Mouse (Mus musculus): ENCODE results near the gene Apol7b.
A peak's percentile ranks its signal among the peaks of the same experiment; 100 is the strongest.
"Not testable (repeated sequence)": the region's sequence is repeated elsewhere in the genome, so short reads cannot be mapped to it uniquely, and the experiment has no call there.

The Apol7b gene

DNA sequence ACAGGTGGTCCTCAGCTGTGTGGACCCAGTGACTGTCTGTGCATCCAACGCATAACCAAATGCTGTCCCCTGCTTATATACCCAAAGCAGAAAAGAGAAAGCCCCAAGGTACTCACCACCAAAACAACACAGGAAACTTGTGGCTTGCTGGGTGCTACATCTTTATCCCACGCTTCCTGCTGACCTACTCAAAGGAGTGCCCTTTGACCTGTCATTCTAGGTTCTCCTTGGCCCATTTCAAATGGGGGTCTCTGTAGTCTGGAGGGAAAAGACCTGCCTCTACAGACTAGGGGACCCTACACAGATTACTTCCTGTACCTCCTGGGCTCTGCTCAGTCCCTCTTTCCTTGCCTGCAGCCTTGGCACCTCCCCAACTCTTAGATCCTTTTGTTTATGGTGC lies at the start of gene Apol7b:
Apol7b (minus strand) TSS at position 101 of the 400 bp plus-strand sequence.
- DNase-seq: not testable (repeated sequence)

DNA sequence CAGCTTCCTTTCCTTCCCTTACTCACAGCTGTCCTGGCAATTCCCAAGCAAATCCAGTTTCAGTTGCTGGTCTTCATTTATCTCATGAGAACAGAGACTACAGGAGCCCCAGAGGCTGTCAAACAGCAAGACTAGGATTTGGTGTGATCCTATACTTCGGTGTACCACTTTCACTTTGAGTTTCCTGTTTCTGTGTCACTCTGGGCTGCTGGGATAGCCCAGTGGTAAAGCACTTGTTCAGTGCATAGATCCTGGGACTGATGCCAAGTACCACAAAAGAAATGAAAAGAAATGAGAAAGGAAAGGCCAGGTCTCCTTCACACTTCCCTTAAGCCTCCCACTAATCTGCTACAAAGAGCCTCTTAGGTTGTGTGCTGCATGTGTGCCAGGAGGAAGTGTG lies 47.4 kb upstream of the Apol7b start:
- not testable (repeated sequence) for DNase-seq

DNA sequence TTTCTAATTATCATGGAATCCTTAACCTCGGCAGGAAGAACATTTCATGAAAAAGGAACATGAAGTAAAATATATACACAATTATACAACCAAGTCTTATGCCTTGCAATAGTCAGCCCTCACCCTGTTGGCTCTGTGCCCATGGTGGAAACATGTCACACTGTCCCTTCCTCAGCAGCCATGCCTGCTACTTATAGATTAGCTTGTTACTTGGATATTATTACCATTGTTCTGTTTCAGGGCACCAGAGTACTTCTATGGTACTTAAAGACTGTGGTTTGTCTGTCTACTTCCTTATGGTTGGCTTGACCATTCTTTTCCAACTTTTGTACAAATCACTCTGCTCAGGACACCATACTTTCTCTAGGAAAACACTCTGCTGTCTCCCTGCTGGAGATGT lies 45.9 kb upstream of the Apol7b start:
- not testable (repeated sequence) for DNase-seq

DNA sequence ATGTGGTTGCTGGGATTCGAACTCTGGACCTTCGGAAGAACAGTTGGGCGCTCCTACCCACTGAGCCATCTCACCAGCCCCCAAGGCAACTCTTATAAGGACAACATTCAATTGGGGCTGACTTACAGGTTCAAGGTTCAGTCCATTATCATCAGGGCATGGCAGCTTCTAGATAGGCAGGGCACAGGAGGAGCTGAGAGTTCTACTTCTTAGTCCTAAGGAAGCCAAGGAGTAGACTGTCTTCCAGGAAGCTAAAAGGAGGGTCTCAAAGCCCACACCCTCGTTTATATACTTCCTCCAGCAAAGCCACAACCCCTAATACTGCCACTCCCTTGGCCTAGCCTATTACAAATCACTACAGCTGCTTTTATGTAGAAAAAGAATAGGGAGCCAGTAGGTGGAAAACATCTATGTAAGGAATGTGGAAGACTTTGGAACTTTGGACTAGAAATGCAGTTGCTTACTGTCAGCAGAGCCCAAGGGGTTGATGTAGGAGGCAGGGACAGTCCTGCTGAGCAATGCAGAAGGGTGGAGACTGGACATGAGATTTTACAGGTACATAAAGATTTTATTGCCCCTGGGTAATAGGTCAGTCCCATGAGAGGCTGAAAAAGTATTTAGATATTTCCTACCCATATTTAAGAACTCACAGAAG lies 35.0 kb upstream of the Apol7b start:
- no peak for DNase-seq

- not testable (repeated sequence) for DNase-seq
Measured at GRCm38 (mm10) chr15:77476693-77477092, 29.4 kb upstream of the Apol7b start, which contains the start of gene Apol10a. TSS of gene Apol10a (plus strand) at chr15:77477047.

- DNase-seq: not testable (repeated sequence)
Measured at GRCm38 (mm10) chr15:77474699-77475390, 27.6 kb upstream of the Apol7b start.

- peak; percentile 15 for DNase-seq
Measured at GRCm38 (mm10) chr15:77449927-77450326, 2.6 kb upstream of the Apol7b start.

DNA sequence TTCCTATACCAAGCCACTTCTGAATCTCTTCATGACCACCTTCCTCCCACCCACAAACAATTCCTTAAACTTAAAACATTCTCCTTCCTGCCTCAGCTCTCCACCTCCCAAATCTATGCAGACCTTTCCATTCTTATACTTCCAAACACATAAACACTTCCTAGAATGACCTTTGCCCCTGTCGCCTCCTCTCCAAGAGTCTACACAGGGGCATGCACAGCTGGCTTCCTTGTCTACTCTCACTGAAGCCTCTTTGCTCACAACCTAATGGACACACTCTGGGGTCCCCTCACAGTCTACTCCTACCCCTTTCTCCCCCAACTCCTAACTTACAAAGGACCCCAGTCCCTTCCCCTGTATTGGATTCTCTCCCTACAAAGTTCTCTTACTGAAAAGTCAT lies 1.6 kb downstream of the Apol7b start:
- DNase-seq: not testable (repeated sequence)

DNA sequence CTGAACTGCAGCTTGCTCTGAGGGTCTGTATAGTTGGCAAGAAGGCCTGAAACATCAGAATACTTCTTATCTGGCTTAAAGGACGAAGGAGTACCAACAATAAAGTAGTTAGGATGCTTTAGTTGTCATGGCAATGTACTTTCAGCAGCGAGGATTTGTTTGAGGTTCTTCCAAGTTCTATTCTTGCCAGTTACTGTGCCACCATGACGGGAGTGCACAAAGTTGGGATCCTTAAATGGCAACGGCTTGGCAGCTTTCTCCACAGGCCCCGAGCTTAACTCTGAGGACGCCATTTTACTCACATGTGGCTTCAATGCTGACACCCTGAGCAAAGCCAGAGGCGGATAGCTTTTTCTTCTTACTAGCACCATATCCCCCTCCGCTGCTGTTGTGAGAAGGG lies 2.5 kb downstream of the Apol7b start:
- DNase-seq: not testable (repeated sequence)

- DNase-seq: not testable (repeated sequence)
Measured at GRCm38 (mm10) chr15:77428690-77429448, 18.4 kb downstream of the Apol7b start.

GRCm38 (mm10) chr15:77422925-77423324 lies 24.4 kb downstream of the Apol7b start:
- DNase-seq: not testable (repeated sequence)

DNA sequence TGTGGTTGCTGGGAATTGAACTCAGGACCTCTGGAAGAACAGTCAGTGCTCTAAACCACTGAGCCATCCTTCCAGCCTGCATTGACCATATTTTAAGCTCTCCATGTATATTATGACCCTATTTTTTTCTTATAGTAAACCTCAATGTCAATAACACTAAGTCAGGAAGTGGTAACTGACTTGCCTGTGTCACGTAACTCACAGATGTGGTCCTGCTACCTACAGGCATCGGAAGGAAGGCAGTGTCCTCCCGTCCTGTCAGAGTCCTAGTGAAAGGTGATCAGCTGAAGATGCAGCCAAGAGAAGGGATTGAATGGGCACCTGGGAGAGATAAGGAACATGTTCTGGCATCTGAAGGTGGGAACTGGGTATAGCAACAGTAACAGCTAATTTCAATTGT lies 27.6 kb downstream of the Apol7b start:
- not testable (repeated sequence) for DNase-seq

DNA sequence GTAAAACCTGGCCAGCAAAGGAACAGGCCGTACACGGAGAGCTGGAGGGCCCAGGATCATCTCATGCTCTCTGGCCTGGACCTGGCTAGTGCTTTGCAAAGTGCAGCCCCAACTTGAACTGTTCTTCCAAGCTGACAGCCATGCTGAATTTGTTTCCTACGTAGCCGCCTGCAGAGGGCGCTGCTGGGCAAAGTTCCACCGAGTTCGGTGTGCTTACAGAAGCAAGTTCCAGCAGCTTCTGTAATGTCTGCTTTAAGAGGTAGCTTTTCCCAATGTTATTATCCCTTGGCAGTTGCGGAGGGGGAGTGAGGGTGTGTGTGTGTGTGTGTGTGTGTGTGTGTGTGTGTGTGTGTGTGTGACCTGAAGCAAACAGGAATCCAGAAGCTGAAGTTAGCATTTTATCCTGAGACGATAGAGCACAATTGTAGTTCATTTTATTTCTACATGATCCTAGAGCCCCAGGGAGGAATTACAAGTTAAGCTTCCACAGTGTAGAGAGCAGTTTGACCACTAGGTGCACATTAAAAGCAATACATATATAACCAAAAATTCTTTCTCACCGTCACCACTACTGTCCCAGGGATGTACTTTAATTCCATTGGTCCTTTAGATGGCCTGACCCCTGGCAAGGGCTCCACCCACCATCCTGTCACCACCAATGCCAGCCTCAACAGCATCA lies 30.5 kb downstream of the Apol7b start:
- not testable (repeated sequence) for DNase-seq

- not testable (repeated sequence) for DNase-seq
Measured at GRCm38 (mm10) chr15:77415653-77416052, 31.6 kb downstream of the Apol7b start.

- DNase-seq: not testable (repeated sequence)
Measured at GRCm38 (mm10) chr15:77412695-77413094, 34.6 kb downstream of the Apol7b start.

- not testable (repeated sequence) for DNase-seq
Measured at GRCm38 (mm10) chr15:77411035-77411434, 36.3 kb downstream of the Apol7b start, which contains the start of gene Apol9a. TSS of gene Apol9a (minus strand) at chr15:77411135.

- peak; percentile 39 for DNase-seq
Measured at GRCm38 (mm10) chr15:77406370-77406769, 40.9 kb downstream of the Apol7b start.

- not testable (repeated sequence) for DNase-seq
Measured at GRCm38 (mm10) chr15:77399027-77399426, 48.3 kb downstream of the Apol7b start, which contains the start of gene Apol7a. TSS of gene Apol7a (minus strand) at chr15:77399110.

- not testable (repeated sequence) for DNase-seq
Measured at GRCm38 (mm10) chr15:77397450-77398132, 49.7 kb downstream of the Apol7b start.

DNA sequence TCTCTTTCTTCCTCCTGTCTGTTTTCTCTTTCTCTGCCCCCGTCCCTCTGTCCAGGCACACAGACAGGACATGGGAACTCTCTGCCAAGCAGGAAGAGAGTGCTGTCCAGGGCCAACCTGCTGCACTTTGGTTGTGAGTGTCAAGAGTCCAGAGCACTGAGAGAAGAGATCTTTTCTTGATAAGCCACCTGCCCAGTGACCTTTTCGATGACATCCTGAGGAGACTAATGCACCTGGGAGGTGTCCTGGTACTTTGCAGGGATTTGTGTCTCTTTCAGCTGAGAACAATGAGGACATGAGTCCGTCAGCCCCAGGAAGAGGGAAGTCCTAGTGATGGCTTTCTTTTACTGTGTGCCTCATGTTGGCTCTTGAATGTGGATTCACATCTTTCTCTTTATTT lies 53.5 kb downstream of the Apol7b start:
- DNase-seq: not testable (repeated sequence)

- no peak for DNase-seq
Measured at GRCm38 (mm10) chr15:77387462-77387861, 59.8 kb downstream of the Apol7b start.
